Mouse (Mus musculus) gastrocnemius, adult 8-10 months (tissue): Measurements from ENCODE around the gene Vps37c. TPM values are rescaled to one million over a fixed set of nuclear protein-coding genes. Genes with fewer than 3 reads are reported as not detected.

Experiments
- DNase-seq, 2 experiments: peaks; one replicate each; pipeline ENCODE4 v3.0.0; 2022; ENCODE audit warnings: low spot score in 2 of 2
- total RNA-seq, 4 experiments: library from RNA; stranded (reverse); gene quantifications; 2 replicates each; pipeline ENCODE4 v1.2.4; 2022

Vps37c gene
- total RNA-seq, 4 experiments from 2014 or later: 21.1 to 33.7 (median 28.3) TPM

DNA sequence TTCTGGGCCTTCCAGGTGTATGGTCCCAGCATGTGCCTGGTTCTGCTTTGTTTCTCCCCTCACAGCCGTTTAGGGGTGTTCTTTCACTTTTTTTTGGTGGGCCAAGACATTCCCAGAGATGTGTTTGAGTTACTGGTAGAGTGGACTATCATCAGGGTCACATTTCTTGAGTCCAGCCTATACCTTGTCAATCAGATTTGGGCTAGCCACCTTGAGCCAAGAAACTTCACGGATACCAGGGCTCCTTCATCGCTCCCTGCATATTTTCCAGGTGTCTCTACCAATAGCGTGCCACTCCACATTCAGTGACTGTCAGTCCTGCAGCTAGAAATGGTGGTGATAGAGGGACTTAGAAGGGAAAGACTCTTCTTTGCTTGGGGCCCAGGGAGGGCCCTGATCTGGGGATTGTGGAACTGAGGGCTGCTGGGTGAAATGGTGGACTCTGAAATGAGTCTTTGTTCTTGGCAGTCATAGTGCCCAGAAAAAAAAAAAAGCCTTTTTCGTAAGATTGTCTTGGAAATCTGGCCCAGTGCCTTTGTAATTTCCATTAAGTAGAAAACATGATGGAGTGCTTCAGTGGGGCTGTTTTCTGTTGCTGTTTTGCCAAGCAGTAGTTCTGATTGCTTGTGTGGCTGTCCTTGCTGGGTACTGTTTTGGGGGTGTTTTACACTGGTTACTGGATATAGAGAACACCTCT, 1.1 kb downstream of the Vps37c start:
- DNase-seq: no peak

DNA sequence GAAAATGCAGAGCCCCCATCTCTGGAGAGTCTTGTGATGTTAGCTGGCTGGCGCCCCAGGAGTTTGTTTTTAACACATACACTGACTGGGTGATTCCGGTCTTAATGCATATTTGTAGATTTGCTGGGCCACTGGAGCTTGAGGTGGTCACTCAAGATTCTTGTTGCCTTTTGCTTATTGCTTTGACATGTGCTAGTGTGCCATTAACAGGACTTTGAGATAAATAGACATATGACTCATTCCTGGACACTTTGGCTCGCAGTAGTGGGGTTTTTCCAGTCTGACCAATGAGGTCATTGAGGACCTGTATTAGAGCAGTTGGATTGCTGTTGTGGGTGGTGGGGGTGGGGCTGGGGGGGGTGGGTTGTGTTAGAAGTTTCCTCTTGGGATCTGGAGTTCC, 1.8 kb downstream of the Vps37c start:
- no peak for DNase-seq

DNA sequence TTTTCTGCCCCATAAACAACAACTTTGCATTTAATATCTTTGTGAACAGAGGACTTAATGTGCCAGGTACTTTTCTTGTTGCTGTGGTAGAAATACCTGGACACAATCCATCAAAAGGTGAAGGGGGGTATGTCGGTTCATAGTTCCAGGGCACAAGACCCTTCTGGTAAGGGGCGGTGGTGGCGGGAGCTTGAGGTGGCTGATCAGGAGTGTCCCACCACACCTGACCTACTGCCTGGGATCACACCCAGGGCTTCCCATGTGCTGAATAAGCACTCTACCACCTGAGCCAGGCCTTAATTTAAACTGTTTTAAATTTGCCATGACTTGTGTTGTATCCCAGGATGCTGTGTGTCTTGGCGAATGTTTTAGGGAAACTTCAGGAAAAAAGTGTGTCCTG, 2.6 kb downstream of the Vps37c start:
- no peak for DNase-seq

GRCm38 (mm10) chr19:10691660-10692059, 3.1 kb downstream of the Vps37c start:
- DNase-seq: no peak

- no peak for DNase-seq
These were observed 3.8 kb downstream of the Vps37c start for GRCm38 (mm10) chr19:10692361-10692760.

GRCm38 (mm10) chr19:10693926-10694682, 5.6 kb downstream of the Vps37c start:
- DNase-seq: no peak

GRCm38 (mm10) chr19:10695801-10696200, 7.3 kb downstream of the Vps37c start:
- no peak for DNase-seq

GRCm38 (mm10) chr19:10698131-10698991, 9.8 kb downstream of the Vps37c start:
- DNase-seq: no peak

- no peak for DNase-seq
These were observed 11.3 kb downstream of the Vps37c start for GRCm38 (mm10) chr19:10699851-10700250.

GRCm38 (mm10) chr19:10701013-10701726, 12.6 kb downstream of the Vps37c start:
- DNase-seq: peak; percentile 61 to 65

DNA sequence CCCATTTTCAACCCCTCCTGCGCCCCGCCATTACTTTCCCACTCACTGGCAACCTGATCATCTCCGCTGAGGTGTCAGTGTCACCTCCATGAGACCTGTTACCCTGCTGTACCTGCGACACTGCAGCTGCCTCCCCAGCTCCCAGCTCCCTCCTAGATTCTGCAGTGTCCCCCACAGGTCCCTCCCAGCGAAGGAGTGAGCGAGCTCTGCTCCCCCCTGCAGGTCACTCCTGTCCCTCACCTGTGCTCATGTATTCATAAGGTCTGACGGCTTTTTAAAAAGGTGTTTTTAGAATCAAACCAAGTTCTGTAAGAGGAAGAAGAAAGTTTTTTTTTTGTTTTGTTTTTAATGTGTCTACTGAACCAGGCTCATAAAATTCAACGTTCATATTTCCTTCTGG, 13.6 kb downstream of the Vps37c start:
- no peak for DNase-seq

GRCm38 (mm10) chr19:10703470-10703869, 14.9 kb downstream of the Vps37c start:
- no peak for DNase-seq

DNA sequence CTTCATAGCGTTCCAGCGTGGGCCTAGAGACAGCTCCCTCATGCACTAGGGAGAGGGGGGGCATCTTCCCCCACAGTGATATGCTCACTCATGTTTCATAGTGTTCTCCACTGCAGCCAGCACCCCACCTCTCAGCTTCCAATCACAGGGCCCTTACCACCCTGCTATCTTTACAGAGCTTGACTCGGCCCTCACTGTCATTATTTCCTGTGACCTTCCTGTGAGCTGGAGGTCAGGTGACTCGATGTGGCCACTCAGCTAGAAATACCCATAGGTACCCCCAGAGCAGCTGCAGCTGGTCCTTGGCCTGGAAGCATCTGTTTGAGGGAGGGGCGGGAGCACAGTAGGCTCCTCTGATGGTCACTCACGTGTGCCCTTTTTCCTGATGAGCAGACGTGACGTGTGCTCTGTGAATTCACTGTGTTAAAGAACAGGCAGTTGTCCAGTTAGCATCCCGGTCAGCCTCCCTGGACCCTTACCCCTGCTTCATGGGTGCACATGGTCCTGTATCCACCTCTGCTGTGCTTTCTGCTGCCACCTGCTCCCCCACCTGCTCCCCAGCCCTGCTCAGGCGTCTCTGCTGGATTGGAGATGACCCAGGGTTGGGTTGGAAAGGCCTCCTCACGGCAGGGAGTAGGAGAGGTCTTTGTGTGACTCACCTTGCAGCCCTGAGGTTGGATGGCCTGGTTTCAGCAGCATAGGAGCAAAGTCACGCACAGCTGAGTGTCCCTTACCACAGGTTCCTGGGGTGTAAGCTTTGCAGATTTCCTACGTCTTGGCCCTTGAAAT, 18.7 kb downstream of the Vps37c start:
- no peak for DNase-seq

GRCm38 (mm10) chr19:10707881-10708280, 19.3 kb downstream of the Vps37c start:
- DNase-seq: no peak

- no peak for DNase-seq
These were observed 20.4 kb downstream of the Vps37c start for GRCm38 (mm10) chr19:10708900-10709299.

GRCm38 (mm10) chr19:10709360-10710087, 21.0 kb downstream of the Vps37c start:
- DNase-seq: peak; percentile 98

DNA sequence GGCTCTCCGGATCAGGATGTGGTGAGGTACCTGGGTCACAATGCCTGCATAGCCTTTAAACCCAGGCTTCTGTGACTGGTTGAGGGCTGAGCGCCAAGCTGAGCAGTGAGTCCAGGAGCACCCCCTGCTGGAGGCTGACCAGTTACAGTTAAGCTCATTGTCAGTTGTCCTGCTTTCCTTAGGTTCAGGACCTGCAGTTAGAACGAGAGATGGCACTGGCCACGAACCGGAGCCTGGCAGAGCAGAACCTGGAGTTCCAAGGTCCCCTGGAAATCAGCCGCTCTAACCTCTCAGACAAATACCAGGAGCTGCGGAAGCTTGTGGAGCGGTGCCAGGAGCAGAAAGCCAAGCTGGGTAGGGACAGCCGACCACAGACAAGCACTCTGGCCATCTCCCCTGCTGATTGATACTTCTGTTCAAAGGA, 21.6 kb downstream of the Vps37c start:
- DNase-seq: peak; percentile 57 to 59

- DNase-seq: no peak
These were observed 22.2 kb downstream of the Vps37c start for GRCm38 (mm10) chr19:10710751-10711150.

DNA sequence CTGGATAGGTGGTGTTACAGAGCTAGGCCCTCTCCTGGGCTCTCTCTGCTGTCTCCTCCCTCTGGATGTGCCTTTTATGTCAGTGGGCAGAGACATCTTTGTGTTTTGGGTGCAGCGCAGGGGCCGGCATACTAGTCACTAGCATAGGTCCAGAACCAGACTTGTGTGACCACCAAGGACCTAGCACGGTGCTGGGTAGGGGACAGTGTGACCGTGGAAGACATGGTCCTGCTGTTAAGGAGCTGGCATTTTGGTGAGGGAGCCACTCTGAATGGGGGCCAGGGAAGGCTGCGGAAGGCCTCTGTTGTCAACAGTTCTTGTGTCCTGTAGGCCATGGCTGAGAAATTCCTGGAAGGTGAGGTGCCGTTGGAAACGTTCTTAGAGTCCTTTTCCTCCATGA, 23.7 kb downstream of the Vps37c start:
- DNase-seq: no peak

- no peak for DNase-seq
These were observed 24.1 kb downstream of the Vps37c start for GRCm38 (mm10) chr19:10712646-10713045.
